ENCODE assay signal across 9 mouse cellular contexts in the genomic region with DNA sequence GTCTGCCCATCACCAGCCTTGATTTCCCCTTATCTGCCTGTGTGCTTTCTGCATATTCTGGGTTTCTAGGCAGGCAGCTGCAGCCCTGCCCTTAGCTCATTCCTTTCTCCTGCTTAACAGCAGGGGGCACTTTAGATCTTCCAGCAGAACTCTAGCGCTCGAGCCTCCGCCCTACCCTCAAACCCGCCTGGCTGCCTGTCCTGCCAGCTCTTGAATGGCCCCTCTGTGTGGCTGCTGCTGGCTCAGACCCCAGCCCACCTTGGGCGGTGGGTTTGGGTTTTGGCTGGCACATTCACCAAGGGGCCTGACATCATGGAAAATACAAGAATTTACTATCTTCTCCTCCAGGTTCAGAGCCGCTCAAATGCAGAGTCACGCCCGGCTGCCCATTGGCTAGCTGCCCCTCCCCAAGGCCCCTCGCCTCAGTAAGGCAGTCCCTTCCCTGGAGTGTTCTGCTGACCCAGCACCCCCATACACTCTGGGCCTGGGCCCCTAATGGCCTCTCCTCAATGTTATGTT. TPM values are rescaled to one million over a fixed set of nuclear protein-coding genes. Genes with fewer than 3 reads are reported as not detected.
DNase-seq lines count a peak whose midpoint lies in the region; ATAC-seq lines count a peak whose summit lies in the region.
"Had no signal": no experiment of that assay in that cellular context is flagged by ENCODE, and none has a peak within 500 bp of the region (broad histone marks: within the 10 kb centered on the region; RNA-seq: fewer than 3 reads in every experiment).

No protein-coding gene starts in this region.

- intact Hi-C loops in gastrocnemius, postnatal 14 days (cut with DNase I; ENCODE audit: low total_unique reads), result no loop called here

- DNase-seq in gastrocnemius, postnatal 14 days, result peak; percentile 71
- no peak for DNase-seq in gastrocnemius, postnatal 10 days
- DNase-seq in adipocyte (ENCODE audit: low spot score), result peak; percentile 6
- peak; percentile 81 for DNase-seq in forelimb bud, embryonic 11.5 days (ENCODE audit: low read depth, low spot score)
- peak; percentile 46 for DNase-seq in right cerebral cortex, postnatal 4 days
- no peak for DNase-seq in thymus, postnatal 36 days

- whole genome bisulfite sequencing in kidney, embryonic 14.5 days, result 17% methylated on average over 9 of the region's 9 CpGs
- WGBS in lung, embryonic 16.5 days, result 13% methylated on average over 9 of the region's 9 CpGs

- H3K27ac ChIP-seq in kidney, embryonic 14.5 days (ENCODE audit: low read depth, low read length), result peak overlapping the region; percentile 74
- H3K27ac ChIP-seq in lung, embryonic 16.5 days (ENCODE audit: low read length), result peak overlapping the region; percentile 65

- peak overlapping the region; percentile 28 for H3K9ac ChIP-seq in kidney, embryonic 14.5 days (ENCODE audit: low read depth, low read length)
- peak overlapping the region; percentile 49 for H3K9ac ChIP-seq in lung, embryonic 16.5 days (ENCODE audit: low read length)

- peak overlapping the region; percentile 19; the same call in 1 of the 2 replicates for H3K4me2 ChIP-seq in kidney, embryonic 14.5 days (replicated peaks; ENCODE audit: low read depth, low read length)
- H3K4me2 ChIP-seq in lung, embryonic 16.5 days (ENCODE audit: low read depth, low read length), result no peak overlapping the region

- ATAC-seq in kidney, embryonic 14.5 days (ENCODE audit: low FRiP score, low TSS enrichment), result peak; percentile 53
- ATAC-seq in lung, embryonic 16.5 days (ENCODE audit: low read depth), result peak; percentile 71

- peaks cover 30% of the 10 kb centered on the region for H3K4me1 ChIP-seq in kidney, embryonic 14.5 days (ENCODE audit: control insufficient read depth, insufficient read depth, low read length)
- peaks cover 14% of the 10 kb centered on the region for H3K4me1 ChIP-seq in lung, embryonic 16.5 days (replicated peaks; ENCODE audit: control insufficient read depth, insufficient read depth, low read length)

- H3K36me3 ChIP-seq in kidney, embryonic 14.5 days (ENCODE audit: control insufficient read depth, insufficient read depth, low read length), result peaks cover 79% of the 10 kb centered on the region
- peaks cover 8% of the 10 kb centered on the region for H3K36me3 ChIP-seq in lung, embryonic 16.5 days (ENCODE audit: control insufficient read depth, insufficient read depth, low read length)
- H3K36me3 ChIP-seq: G1E had no signal

- no peak overlapping the region for H3K4me3 ChIP-seq in kidney, embryonic 14.5 days (ENCODE audit: low read length)
- H3K4me3 ChIP-seq in lung, embryonic 16.5 days (ENCODE audit: low read length), result no peak overlapping the region

- no peaks in the 10 kb centered on the region for H3K27me3 ChIP-seq in kidney, embryonic 14.5 days (ENCODE audit: control insufficient read depth, insufficient read depth, low read length)
- H3K27me3 ChIP-seq in lung, embryonic 16.5 days (ENCODE audit: control insufficient read depth, insufficient read depth, low read depth, low read length), result no peaks in the 10 kb centered on the region

- no peaks in the 10 kb centered on the region for H3K9me3 ChIP-seq in kidney, embryonic 14.5 days (ENCODE audit: control insufficient read depth, low read length)
- no peaks in the 10 kb centered on the region for H3K9me3 ChIP-seq in lung, embryonic 16.5 days (ENCODE audit: control insufficient read depth, low read length)
- H3K9me3 ChIP-seq: G1E had no signal

RNA-seq across cellular contexts. Expression of gene Tnnt3, which starts 11.2 kb away (rescaled TPM):
- total RNA-seq in gastrocnemius, postnatal 14 days (2021), result over 10,000 TPM; 22,199 to 23,470 TPM
- total RNA-seq in gastrocnemius, postnatal 10 days (2021), result over 10,000 TPM; 17,146 to 18,824 TPM
- 3.2 and 3.5 TPM in 2 replicates for polyA plus RNA-seq in kidney, embryonic 14.5 days (2014; fragmentation: Nextera tagmentation; extraction: Ambion mirVana)
- polyA plus RNA-seq in lung, embryonic 16.5 days (2015; fragmentation: Nextera tagmentation; extraction: Ambion mirVana), result 17.9 and 50.7 TPM in 2 replicates
- total RNA-seq: G1E had no signal
- polyA plus RNA-seq: G1E had no signal

RNA-seq across cellular contexts. Expression of gene Lsp1, which starts 26.8 kb away (rescaled TPM):
- total RNA-seq in gastrocnemius, postnatal 14 days (2021), result 10 to 100 TPM; 22.2 to 35.0 TPM
- 10 to 100 TPM; 14.4 to 24.4 TPM for total RNA-seq in gastrocnemius, postnatal 10 days (2021)
- 92.8 and 124 TPM in 2 replicates for polyA plus RNA-seq in kidney, embryonic 14.5 days (2014; fragmentation: Nextera tagmentation; extraction: Ambion mirVana)
- 110 and 118 TPM in 2 replicates for polyA plus RNA-seq in lung, embryonic 16.5 days (2015; fragmentation: Nextera tagmentation; extraction: Ambion mirVana)

RNA-seq across cellular contexts. Expression of gene Mrpl23, which starts 45.1 kb away (rescaled TPM):
- total RNA-seq in gastrocnemius, postnatal 14 days (2021), result 1 to 10 TPM; 5.0 to 5.2 TPM
- 1 to 10 TPM; 6.4 to 7.2 TPM for total RNA-seq in gastrocnemius, postnatal 10 days (2021)
- 30.3 and 33.4 TPM in 2 replicates for polyA plus RNA-seq in kidney, embryonic 14.5 days (2014; fragmentation: Nextera tagmentation; extraction: Ambion mirVana)
- 17.2 and 22.4 TPM in 2 replicates for polyA plus RNA-seq in lung, embryonic 16.5 days (2015; fragmentation: Nextera tagmentation; extraction: Ambion mirVana)

RNA-seq across cellular contexts. Expression of gene Tnni2, which starts 45.8 kb away (rescaled TPM):
- total RNA-seq in gastrocnemius, postnatal 14 days (2021), result over 10,000 TPM; 14,029 to 14,677 TPM
- over 10,000 TPM; 11,296 to 12,937 TPM for total RNA-seq in gastrocnemius, postnatal 10 days (2021)
- 3.1 and 3.7 TPM in 2 replicates for polyA plus RNA-seq in kidney, embryonic 14.5 days (2014; fragmentation: Nextera tagmentation; extraction: Ambion mirVana)
- 17.6 and 61.1 TPM in 2 replicates for polyA plus RNA-seq in lung, embryonic 16.5 days (2015; fragmentation: Nextera tagmentation; extraction: Ambion mirVana)

RNA-seq across cellular contexts. Expression of gene Syt8, which starts 52.8 kb away (rescaled TPM):
- not detected for total RNA-seq in gastrocnemius, postnatal 14 days (2021)
- under 1 TPM in 1 of 2 experiments, not detected in 1; 0.36 TPM for total RNA-seq in gastrocnemius, postnatal 10 days (2021)
- polyA plus RNA-seq in kidney, embryonic 14.5 days (2014; fragmentation: Nextera tagmentation; extraction: Ambion mirVana), result not detected in 2 replicates
- polyA plus RNA-seq in lung, embryonic 16.5 days (2015; fragmentation: Nextera tagmentation; extraction: Ambion mirVana), result 0.48 and 1.2 TPM in 2 replicates
- polyA plus RNA-seq: G1E had no signal

Comparison
In these comparisons a context has a peak if more than half of its experiments do, and no peak if none do; other contexts are left out.
1. DNase-seq: peak in gastrocnemius, postnatal 14 days (single experiment), adipocyte (single experiment), forelimb bud, embryonic 11.5 days (single experiment) and right cerebral cortex, postnatal 4 days (single experiment); none in gastrocnemius, postnatal 10 days (single experiment) and thymus, postnatal 36 days (0 of 2).